Mouse (Mus musculus): Measurements from ENCODE around the gene Sat1.

Gene Sat1

GRCm38 (mm10) chrX:155163553-155163952, 52.7 kb downstream of the Sat1 start:
- DNase-seq, result no peak

Data from kidney, postnatal 4 days (tissue).